Mouse (Mus musculus) adrenal gland, postnatal 4 days (tissue): ENCODE measurements around the gene Heatr5b. TPM values are rescaled to one million over a fixed set of nuclear protein-coding genes. Genes with fewer than 3 reads are reported as not detected.

ENCODE experiments used
- DNase-seq, 2 experiments: peaks; one replicate each; pipeline ENCODE4 v3.0.0; 2021 to 2022; ENCODE audit warnings: low spot score in 2 of 2, mixed read lengths in 2 of 2
- total RNA-seq, 2 experiments: library from RNA; stranded (reverse); gene quantifications; 2 replicates each; pipeline ENCODE4 v1.2.3; 2021

The Heatr5b gene
- total RNA-seq, 2 experiments from 2014 or later: 21.4 to 25.3 TPM

DNA sequence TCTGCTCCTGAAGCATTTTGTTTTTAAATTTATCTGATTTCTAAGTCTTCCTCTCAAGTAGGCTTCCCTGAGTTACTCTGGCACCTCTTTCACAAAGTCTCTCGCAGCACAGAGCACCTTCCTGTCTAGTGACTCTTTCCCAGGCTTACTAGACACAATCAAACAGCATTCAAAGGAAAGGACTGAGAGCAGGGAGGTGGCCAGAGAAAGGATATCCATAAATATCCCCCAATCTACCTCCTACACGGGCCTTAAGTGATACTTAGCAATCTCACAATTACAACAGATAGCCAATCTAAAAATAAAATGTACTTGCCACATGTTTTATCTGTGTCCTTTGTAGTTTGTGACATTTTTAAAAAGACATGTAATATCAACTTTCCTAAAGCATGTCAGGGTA, 66.2 kb downstream of the Heatr5b start:
- no peak for DNase-seq

DNA sequence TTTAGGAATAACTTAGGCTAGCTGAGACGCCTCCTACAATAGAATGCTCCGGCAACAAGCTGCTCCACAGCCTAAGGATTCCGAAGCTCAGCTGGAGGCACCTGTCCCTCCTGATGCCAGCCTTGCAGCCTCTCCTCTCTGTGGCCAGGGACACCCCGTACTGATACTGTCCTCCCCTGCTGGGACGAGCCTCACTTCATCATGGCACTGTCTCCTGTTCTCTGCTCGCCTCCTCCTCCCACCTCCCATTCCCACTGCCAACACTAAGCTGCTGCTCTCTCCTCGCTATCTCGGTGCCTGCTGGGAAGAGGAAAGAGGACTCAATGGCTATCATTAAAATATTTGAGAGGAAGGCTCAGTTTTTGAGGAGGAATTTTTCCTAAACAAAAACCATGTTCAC, 67.6 kb downstream of the Heatr5b start:
- DNase-seq: no peak

DNA sequence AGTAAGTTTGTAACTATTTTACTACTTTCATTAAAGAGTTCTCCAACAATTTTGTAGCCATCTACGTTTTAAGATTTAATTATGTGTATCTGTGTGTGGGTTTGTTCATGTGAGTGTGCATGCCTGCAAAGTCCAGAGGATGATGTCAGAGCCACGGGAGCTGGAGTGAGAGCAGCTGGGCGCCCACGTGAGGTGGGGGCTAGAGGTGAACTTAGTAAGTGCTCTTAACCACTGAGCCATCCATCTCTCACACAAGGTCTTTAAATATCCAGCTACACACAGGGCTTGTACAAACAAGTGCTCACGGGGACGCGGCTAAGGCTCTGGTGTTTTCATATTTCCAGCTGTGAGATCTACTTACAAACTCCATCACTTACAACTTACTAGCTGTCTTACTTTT, 69.1 kb downstream of the Heatr5b start:
- DNase-seq: no peak

DNA sequence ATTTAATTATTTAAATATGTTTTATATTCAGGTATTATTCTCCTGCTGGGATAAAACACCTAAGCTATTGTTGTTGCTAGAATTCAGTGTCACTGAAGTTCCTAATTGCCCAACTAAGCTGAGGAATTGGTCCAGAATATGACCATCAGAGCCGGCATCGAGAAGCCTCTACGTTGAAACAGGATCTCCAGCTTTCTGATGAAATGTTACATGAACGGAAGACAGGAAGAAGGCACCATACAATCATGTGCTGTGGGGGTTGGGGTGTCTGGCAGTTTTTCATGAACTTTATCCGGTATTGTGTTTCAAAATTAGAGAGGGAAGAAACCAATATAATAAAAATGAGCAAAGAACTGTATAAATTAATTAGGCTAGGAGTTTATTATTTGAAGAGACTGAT, 71.9 kb downstream of the Heatr5b start:
- DNase-seq: no peak

DNA sequence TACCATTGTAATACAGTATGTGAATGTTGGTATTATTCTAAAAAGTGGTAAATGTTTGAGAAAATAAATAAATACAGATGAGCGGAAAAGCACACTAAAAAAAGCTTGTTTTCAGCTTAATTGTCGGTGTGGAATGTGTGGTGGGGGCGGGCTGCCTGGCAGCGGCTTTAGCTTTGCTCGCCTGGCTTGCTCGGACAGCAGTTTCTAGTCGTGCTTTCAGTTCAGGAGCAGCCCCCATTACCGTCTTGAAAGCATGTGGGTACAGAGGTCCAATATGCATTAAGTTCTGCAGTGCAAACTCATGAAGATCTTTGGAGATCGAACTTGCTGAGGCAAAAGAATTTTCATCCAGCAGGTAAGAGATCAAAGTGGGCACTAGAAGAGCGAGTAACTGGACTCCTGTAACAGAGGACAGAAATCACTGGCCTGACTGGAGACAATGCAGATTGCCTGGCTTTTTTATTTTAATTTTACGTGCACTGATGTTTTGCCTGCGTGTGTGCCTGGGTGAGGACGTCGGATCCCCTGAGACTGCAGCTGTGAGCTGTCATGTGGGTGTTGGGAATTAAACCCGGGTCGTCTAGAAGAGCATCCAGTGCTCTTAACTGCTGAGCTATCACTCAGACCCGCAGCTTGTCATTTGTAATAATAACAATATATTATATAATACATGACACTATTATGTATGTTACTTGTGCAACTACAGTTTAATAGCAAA, 82.1 kb downstream of the Heatr5b start:
- DNase-seq: no peak

DNA sequence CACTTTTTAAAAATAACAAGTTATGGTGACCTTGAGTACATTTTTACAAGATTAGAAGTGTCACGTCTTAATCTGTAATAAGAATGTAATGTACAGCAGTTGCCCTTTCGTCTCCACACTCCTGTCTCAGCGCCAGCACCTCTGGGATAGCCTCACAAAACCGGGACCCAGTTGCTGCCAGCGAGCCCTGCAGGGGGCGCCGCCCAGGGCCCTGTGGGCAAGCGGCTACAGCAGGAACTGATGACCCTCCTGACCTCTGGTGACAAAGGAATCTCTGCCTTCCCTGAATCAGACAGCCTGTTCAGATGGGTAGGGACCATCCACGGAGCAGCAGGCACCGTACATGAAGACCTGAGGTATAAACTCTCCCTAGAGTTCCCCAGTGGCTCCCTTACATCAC, 83.1 kb downstream of the Heatr5b start:
- DNase-seq: no peak

DNA sequence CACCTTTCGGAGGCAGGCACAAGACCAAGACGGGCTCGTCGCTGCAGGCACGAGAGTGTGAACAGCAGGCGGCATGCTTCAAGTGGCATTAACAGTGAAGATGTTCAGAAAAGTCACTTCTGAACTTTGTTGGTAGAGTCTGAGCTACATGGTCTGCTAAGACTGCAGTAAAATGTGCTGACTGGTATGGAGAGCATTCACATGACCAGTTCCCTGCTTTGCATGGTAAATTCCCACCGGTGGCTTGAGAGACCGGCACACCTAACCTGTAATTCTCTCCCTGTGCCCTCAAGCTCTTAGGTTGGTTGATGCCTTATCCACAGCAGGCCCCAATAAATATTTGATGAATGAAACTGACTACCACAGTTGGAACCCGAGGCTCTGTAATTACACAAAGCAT, 86.7 kb downstream of the Heatr5b start:
- DNase-seq: no peak

DNA sequence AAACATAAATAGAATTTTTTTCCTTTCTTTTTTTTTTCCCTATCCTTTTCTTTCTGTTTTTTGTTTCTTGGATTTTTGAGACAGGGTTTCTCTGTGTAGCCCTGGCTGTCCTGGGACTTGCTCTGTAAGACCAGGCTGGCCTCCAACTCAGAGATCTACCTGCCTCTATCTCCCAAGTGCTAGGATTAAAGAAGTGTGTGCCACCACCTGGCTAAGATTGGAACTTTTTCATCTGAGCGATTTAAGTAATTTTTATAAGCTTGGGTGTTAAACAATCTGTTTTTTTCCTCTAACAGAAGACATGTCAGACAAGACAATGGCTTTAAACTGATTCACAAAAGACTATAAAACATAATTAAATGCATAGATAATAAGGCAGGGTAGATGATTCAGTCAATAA, 96.7 kb downstream of the Heatr5b start:
- no peak for DNase-seq

DNA sequence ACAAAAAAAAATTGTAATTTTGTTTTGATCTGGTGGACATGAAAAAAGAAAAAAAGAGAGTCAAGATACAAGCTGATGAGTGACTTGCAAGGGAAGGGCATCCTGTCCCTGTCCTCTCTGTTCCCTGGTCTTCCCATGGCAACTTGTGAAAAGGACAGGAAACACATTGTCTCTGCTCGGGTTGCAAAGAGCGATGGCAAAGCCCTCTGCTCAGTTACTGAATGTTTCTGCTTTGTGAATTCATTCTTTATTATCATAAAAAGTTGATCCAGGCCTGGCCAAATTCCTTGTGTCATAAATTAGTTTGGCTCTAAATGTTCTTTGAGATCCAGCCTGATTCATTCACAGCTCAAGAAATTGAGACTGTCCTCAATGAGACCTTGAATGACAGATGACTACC, 97.4 kb downstream of the Heatr5b start:
- DNase-seq: no peak

DNA sequence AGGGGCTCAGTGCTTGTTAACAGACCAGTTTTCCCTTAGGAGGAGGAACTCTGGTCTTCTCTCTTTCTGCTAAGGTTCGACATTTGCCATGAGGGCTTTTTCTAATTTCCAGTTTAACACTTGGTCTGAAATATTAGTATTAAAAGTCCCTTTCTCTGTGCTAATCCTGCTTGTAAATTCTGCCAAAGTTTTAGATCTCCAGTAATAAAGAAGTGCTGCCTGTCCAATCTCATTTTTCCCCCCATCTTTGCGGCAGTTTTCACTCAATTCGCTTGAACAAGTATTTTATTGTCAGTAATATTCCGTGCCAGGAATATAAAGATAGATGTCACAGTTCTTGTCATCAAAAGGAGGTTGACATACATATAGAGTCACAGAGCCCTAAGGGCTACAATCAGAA, 98.1 kb downstream of the Heatr5b start, which contains the start of gene Strn:
Gene Strn (minus strand): TSS at position 101 of the 400 bp plus-strand sequence.
- no peak for DNase-seq

DNA sequence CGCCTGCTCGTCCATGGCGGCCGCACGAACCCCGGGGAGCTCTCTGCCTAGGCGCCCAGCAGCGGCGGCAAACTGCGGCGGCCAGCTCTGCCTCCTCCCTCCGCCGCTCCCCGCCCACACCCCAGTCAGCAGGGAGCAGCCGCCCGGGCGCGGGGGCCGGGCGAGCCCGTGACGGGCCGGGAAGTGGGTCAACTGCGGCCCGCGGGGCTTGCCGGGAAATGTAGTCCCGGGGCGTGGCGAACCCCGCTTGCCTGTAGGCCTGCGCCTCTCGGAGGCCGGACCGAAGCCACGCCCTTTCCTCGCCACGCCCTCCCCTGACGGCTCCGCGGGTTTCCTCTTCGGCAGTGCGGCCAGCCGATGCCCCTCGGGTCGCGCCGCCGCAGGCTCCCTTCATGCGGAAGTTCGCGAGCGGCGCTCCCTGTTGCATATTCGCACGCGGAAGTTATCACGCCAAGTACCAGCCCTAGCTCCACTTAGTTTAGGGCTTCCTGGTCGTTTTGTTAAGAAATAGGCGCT, 98.6 kb downstream of the Heatr5b start:
- peak; percentile 98 for DNase-seq

DNA sequence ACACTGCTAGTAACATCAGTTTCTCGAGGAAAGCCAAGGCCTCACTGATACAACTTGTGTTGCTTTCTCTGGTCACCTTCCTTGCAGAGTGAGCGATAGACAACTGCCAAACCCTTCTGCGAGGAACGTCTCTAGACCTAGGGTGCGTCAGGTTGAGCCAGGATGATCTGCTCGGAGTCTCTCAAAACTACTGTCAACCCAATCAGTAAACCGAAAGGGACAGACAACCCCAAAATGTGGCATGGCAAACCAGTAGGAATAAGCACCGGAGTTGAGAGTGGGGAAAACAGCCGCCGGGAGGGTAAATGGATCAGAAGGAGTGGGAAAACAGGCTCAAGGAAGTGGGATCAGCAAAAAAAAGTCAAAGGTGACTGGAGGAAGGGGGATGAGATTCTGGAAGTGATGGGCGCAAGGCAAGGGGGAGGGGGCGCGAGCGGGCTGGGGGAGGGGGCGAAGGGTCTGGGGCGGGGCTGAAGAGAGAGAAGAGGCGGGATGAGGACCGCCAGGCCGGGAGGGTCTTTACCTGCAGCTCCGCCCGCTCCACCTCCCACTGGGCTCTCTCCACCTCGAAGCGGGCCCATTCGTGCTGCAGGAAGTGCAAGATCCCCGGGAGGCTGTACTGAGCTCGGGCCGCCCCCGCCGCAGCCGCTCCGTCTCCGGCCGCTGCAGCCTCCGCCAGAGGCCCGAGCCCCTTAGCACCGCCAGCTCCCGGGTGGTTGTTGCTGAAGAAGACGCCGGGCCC, 99.3 kb downstream of the Heatr5b start:
- DNase-seq: no peak

DNA sequence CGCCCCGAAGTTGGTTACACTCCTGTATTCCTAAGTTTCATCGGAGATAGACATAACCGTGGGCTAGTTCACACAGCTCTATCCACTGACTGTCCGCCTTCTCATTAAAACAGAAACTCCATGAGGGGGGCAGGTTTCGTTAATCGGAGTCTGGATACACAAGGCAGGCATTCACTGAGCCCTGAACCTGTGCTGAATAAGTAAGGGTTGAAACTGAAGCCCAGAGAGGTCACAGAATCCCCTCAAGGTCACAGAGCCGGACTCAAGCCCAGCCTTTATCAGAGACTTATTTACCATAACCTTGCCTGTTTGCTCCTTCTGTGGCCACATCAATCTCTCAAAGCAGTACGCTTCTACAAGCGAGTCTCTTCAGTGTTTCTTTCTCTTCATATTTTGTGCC, 100.4 kb downstream of the Heatr5b start:
- DNase-seq: no peak

DNA sequence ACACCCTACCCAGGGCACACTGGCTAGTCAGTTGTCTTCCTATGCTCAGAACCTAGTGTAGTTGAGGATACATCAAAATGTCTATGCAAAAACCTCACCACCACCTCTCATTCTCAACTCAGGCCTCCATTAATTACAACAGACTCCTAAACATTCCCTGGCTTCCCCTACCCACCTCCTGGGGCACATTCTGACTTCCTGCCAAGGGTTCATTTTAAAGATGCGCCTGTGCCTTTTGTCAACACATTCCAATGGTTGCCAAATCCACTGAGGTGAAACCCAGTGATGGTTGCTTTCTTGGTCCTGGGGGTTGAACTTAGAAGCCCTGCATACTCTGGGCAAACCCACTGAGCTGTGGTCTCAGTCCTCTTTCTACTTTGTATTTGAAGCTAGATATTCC, 103.1 kb downstream of the Heatr5b start:
- no peak for DNase-seq

DNA sequence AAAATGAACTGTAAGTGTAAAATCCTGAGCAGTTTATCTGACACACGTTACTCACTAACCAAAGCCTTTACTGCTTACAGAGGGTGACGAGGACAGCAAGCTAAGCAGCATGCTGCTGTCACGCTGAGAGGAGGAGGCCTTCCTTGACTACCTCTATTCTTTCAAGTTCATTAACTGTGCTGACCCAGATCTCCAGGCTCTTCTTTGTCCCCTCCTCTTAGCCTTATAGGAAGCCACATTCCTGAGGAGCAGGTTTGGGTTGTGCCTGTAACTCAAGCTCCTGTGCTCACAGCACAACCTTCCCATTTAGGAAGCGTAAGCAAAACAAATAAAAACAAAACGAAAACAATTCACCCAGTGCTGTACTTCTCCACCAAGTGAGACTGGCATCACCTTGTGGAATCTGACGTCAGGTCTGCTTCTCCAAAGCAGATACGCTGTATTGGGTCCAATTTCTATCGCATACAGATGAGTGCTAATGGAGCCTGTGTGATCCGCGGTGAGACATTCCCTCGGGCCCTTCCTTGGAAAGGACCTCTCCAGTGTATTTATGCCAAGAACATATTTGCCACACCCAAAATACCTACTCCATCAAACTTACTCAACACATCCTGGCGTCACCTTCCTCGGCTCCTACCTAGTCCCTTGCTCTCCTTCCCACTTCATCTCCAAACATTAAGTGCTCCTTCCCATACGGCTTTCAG, 108.3 kb downstream of the Heatr5b start:
- DNase-seq: no peak

DNA sequence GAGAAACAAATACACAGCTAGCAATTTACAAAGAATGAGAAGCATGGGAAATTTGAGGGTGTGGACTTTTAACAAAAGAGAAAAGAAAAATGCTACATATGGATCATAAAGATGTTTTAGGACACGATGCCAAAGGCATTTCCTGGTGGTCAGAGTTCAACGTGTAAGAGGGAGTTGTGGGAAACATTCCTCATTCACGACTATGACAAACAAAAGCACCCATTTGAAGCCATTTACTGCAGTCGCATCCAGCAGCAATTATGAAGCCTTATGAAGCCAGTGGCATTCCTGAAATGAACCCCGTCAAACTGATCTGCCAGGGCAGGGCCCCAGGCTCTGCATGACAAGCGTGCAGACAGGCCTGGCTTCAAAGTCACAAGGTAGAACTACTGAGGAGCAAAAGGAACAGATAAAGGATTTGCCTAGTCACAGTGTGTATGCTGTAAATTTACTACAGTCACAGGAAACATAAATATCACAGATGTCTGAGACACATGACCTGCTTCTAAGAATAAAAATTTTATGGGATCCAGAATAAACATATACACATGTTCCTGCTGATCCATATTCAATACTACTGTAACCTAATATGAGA, 110.6 kb downstream of the Heatr5b start:
- no peak for DNase-seq

DNA sequence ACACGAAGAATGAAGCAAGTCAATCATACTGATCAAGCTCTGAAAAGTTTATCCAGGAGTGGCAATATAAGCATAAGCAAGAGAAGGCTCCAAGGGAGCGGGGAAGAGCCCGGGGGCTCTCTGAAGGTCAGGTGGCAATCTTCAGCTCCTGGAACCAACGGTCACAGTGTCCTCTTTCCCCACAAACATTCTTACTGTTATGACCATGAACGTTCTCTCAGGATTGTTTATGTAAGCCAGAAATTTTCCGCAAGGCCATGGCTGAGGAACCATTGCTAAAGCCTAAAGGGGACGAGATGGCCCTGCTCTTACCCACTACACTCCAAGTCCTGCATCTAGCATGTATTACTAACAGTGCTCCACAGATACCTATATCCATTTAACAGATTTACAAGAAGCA, 113.5 kb downstream of the Heatr5b start:
- no peak for DNase-seq

DNA sequence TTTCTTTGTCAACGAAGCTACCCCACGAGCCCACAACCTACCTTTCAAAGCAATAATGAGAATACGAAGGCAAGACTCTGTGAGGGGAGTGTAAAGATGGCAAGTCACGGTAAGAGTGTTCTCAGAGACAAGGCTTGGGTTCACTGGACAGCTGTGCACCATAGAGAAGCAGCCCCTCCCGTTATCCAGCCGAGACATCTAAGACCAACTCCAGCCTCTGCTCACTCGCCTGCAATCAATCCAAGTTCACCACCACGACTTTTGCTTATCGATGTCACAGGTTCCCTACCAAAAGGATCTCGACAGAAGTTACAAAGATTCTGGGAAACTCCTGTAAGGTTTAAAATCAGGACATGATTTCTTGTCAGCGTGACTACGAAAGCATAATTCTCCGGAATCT, 116.1 kb downstream of the Heatr5b start:
- no peak for DNase-seq

DNA sequence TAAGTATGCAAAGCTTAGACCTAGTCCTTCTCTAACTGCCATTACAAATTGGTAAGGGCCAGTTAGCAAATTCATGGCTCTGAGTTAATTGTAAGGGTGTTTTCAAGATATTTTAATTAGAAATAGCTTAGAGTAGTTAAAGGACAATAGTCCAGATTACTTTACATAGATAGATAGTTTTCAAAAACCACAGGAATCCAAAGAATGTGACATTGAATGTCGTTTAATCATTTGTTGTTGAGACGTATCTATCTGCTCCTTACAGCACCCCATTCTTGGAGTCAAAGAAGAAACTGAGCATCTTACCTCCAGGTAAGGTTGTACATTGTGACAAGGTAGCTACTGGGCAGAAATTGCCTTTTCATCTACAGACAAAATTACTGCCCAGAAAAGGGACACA, 124.9 kb downstream of the Heatr5b start:
- no peak for DNase-seq

DNA sequence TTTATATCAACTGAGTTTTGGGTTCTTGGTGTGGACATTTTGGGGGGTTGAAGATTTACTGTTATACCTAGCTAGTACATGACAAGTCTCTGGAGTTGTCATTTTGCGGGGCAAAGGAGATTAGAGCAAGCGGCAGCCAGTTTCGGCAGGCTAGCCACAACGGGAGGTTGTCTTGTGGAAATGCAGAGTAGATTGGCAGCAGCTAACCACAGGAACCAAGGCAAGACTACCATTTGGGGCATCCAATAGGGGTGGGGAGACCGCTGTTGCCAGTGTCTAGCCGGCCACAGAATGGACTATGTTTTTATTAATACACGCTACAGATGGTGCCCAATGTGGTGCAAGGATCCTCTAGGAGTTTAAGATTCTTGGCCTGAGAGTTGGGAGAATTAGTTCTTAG, 126.7 kb downstream of the Heatr5b start:
- no peak for DNase-seq

DNA sequence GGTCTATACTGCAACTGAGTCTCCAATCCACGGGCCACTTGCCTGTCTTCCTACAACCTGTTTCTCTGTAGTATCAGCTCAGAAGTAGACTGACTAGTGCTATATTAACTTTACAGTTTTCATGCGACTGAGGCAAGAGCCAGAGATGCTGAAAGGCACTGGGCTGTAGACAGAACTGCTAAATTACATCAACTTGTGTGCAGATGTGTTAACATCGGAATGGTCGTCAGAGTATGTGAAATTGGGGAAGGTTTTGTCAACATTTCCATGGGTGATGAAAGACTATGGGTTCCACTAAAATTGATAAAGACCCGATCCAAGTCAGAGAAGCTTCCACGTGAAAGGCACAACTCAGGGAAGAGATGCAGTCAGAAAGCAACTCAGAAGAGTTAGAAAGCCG, 132.2 kb downstream of the Heatr5b start:
- DNase-seq: no peak
